Mouse (Mus musculus) gastrocnemius, adult 8-10 months (tissue): ENCODE data around the gene Zc3h10. TPM values are rescaled to one million over a fixed set of nuclear protein-coding genes. Genes with fewer than 3 reads are reported as not detected.
A peak's percentile ranks its signal among the peaks of the same experiment; 100 is the strongest.
"Not testable (repeated sequence)": the region's sequence is repeated elsewhere in the genome, so short reads cannot be mapped to it uniquely, and the experiment has no call there.

Source experiments
- DNase-seq, 2 experiments: peaks; one replicate each; pipeline ENCODE4 v3.0.0; 2022; ENCODE audit warnings: low spot score in 2 of 2
- total RNA-seq, 4 experiments: library from RNA; stranded (reverse); gene quantifications; 2 replicates each; pipeline ENCODE4 v1.2.4; 2022

The Zc3h10 gene
- total RNA-seq, 4 experiments from 2014 or later = 5.7 to 7.5 (median 6.7) TPM

DNA sequence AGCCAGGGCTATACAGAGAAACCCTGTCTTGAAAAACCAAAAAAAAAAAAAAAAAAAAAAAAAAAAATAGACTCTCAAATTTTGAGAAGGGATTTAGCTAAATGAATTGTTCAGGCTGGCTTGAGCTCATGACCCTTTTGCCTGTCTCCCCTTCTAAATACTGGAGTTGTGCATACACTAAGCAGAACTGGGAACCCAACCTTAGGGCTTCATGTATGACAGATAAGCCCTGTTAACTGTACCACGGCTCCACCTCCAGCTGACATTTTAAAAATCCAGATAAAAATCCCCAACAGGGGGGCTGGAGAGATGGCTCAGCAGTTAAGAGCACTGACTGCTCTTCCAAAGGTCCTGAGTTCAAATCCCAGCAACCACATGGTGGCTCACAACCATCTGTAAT is 8.0 kb upstream of the Zc3h10 start:
- not testable (repeated sequence) for DNase-seq

DNA sequence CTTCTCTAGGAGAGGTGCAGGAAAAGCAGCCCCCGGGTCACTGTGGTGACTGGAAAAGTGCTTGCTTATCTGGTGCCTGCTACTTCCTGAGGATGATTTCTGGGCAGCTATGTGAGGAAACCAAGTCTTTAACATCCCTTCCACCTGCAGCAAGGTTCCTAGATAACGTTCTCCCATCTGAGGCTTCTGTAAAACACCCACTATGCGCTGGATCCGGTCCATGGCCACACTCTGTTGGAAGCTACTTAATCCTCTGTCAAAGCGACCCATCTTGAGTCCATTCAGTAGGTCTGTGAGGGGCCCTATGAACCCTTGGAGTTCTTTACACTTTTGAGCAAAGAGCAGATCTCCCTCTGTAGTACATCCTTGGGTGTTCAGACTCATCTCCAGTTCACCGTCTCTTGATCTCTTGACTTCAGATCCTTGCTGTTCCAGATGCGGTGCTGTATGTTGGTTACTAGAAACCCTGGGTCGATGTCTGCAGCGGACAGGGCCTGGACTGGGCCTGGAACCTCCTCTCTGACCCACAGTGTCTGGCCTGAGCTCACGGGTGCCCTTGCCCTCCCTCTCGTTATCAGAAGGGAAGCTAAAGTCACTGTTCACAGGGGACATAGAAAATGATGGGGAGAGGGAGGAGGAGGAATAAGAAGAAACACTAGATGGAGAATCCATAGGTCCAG is 2.7 kb upstream of the Zc3h10 start:
- not testable (repeated sequence) for DNase-seq

DNA sequence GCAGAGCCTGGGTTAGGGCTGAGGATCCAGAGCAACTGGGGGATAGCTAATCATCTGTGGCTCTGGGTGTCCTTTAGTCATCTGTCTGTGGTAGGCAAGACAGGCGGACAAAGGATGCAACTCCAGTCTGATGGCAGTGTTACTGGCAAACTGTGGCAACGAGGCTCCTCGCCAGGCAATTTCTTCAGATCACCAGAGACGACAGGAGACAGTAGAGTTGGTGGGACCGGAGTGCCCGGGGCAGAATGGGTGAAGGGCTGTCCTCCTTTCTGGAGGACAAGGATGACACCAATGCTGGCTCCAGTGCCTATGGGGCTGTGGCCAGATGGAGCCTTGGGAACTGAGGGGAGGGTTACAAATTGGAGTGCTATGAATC is 2.1 kb upstream of the Zc3h10 start:
- DNase-seq = peak; percentile 21 to 36

DNA sequence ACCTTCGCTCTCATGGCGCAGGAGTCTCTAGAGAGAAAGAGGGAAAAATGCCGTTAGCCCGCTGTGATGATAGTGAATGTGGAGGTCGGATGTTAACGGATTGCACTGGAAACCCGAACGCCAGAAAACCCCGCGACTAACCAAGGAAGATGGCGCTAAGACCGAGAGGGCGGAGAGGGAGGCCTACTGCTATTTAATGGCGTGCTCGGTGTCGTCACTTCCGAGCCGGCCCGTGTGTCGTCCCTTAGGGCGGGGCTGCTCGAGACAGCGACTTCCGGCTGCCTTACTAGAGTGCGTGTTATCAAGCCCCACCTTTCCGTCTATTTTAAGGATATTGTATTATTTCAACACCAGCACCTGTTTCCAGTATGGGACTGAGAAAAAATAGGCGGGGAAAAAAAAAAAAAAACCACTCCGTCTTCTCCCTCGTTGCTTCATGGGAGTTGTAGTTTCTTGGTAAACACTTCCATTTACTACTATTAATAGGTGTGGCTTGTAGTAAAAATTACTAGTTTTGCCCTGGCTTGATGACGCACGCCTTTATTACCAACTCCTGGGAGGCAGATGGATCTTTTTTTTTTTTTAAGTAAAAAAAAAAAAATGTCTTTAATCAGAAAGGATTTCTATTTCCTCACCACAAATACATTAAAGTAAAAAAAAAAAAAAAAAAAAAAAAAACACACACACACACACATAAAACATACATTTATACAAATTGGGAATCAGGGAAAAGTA is 1.5 kb upstream of the Zc3h10 start, which contains the start of gene Rpl41:
Rpl41 (minus strand) TSS at position 359 of the 735 bp plus-strand sequence.
- peak; percentile 86 to 92 for DNase-seq

GRCm38 (mm10) chr10:128548051-128548791 is 647 bp upstream of the Zc3h10 start:
- DNase-seq = not testable (repeated sequence)

- DNase-seq = no peak
These were observed 787 bp downstream of the Zc3h10 start for GRCm38 (mm10) chr10:128546787-128547186.

- DNase-seq = no peak
These were observed 1.2 kb downstream of the Zc3h10 start for GRCm38 (mm10) chr10:128546361-128546760.

DNA sequence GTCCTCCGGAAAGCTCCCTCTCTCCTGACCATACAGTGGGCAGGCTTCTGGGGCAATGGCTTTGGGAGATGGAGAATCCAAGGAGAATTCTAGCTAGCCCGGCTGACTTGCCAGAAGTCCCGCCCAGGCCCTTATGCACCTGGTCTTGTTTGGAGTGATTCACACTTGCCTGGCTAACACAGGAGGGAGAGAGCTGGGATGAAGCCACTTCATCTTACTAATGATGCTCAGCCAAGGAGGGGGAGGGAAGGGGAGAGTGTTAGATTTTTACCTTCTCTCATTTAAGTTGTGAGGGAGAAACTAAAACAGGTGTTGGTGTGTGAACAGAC is 2.0 kb downstream of the Zc3h10 start:
- no peak for DNase-seq

GRCm38 (mm10) chr10:128544674-128545569 is 2.7 kb downstream of the Zc3h10 start:
- no peak for DNase-seq

GRCm38 (mm10) chr10:128544151-128544657 is 3.4 kb downstream of the Zc3h10 start:
- DNase-seq = no peak

- DNase-seq = no peak
These were observed 4.5 kb downstream of the Zc3h10 start for GRCm38 (mm10) chr10:128543100-128543499.

DNA sequence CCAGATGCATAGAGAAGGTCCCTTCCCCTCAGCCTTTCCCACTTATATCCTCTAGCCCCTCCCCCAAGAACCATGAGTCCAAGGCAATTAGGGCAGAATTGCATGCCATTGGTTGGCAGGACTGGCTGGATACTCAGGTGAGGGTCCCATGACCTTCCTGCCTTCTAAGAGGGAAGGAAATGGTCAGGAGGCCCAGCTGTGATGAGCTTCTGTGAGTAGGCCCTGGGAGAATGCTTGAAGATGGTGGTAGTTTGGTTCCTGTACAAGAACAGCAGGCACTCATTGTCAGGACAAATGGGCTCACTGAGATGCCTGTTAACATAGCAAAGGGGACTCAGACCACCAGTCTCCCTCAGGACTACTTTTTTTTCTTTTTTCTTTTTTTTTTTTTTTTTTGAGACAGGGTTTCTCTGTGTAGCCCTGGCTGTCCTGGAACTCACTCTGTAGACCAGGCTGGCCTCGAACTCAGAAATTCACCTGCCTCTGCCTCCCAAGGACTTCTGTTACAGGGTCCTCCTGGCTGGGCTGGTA is 9.2 kb downstream of the Zc3h10 start:
- DNase-seq = no peak

DNA sequence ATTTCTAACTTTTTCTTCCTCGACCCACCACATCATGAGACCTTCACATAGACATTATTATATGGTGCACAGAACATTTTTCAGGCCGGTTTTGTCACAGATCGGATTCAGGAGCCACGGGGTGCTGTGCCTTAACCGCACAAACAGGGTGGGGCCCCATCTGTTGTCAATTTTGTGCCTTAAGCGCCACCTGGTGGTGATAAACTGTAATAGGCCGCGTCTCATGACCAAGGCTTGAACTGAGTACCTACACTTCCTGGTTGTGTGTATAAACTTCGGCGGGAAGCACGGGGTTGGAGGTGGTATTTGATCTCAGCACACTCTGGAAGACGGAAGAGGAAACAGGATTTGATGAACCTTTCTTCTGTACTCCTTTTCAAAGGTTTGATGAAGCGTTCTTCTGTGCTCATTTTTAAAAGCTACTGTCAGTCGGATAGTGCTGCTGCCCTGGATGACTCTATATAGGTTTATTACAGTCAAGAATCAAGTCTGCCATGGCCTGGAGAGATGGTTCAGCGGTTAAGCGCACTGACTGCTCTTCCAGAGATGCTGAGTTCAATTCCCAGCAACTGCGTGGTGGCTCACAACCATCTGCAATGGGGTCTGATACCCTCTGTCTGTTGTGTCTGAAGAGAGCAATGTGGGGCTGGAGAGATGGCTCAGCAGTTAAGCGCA is 11.2 kb downstream of the Zc3h10 start:
- peak; percentile 84 to 86 for DNase-seq

DNA sequence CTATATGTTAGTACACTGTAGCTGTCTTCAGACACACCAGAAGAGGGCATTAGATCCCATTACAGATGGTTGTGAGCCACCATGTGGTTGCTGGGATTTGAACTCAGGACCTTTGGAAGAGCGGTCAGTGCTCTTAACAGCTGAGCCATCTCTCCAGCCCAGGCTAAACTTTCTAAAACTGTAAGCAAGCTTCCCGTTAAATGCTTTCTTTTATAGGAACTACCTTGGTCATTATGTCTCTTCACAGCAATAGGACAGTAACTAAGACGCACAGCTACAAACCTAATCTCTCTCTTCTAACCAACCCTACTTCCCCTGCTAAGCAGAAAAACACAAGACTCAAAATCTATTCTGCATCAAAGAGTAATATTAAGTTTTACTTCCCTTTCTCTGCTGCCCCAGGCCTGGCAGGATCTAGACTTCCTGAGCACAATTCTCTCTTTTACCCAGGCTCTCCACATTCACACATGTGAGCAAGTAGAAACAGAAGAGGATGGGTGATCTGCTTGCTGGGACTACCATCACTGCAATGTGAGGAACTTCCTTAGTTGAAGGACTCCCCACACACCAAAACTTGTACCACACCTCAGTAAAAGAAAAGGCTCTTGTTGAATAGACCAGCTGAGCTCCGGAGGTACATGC is 11.8 kb downstream of the Zc3h10 start:
- no peak for DNase-seq

- DNase-seq = no peak
These were observed 12.4 kb downstream of the Zc3h10 start for GRCm38 (mm10) chr10:128535206-128535605.

DNA sequence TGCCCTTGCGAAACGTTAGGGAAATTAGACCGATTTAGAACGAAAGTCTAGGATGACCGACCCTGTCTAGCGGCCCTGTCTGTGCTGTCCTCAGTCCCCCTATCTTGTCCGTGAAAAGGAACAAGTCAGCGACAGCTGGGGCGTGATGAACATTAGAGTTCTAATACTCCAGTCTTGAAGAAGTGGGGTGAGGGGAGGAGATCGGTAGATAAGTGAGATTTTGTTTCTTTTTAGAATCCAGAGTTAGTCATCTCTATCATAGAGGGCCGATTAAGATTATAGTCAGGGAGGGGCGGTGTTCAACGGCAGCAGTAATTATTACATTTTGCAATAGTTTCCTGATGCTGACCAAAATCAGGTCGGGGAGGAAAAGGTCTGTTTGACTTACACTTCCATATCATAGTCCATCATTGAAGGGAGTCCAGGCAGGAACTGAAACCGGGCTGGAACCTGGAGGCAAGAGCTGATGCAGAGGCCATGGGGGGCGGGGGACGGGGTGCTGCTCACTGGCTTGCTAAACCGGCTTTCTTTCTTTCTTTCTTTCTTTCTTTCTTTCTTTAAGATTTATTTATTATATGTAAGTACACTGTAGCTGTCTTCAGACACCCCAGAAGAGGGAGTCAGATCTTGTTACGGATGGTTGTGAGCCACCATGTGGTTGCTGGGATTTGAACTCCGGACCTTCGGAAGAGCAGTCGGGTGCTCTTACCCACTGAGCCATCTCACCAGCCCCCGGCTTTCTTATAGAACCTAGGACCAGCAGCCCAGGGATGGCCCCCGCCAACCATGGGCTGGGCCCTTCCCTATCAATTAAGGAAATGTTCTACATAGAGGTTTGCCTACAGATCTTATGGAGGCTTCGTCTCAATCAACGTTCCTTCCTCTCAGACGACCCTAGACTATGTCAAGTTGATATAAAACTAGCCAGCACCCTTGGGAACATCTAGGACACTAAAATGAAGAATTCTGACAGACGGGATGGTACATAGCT is 20.9 kb downstream of the Zc3h10 start:
- no peak for DNase-seq

GRCm38 (mm10) chr10:128525671-128526308 is 21.8 kb downstream of the Zc3h10 start, which contains the start of gene Esyt1:
Esyt1 (minus strand) TSS chr10:128525871.
- peak; percentile 93 to 96 for DNase-seq
